Mouse (Mus musculus) natural killer cell, adult 2 months (primary cell): ENCODE data around the gene Dnajc1.

Source experiments
- DNase-seq, 2 experiments: peaks; one replicate each; pipeline ENCODE4 v3.0.0; 2022; ENCODE audit warnings: low spot score in 2 of 2

Dnajc1 gene

DNA sequence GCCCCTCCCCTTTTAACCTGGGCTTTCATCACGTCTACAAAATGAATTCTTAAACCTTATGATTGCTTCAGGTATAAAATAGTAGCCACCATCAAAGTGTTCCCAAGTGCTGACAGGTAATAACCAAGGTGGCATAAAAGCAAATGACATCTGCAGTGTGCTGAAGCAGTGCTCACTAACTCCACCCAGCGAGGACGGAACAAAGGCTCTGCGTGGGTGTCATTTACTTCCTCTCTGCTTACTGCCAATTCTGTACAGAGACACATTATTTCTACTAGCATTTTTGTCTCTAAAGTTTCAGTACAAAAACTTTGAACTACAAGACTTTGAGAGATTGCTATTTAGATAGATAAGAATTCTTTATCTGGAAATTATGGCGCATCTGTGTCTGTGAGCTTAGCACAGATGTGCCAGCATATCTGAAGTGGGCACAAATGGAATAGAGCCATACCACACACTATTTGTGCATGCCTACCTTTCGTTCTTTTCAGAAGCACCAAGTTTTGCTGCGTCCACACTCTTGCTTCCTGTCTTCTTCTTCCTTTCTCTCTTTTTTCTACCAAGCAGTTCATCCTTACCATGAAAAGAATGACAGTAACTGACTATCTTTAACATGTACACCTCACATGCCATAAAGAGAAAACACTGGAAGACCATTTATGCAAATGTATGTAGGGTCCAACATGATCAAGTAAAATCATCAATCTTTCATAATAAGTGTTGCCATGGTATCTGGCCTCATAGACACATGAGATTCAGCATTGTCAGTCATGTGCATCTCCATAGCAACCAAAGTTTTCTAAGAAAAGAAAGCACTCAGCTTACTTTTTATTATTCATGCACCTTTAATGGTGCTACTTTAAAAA, 85.0 kb downstream of the Dnajc1 start:
- peak in 1 of 2 experiments; percentile 13 for DNase-seq

- DNase-seq: no peak
Measured at GRCm38 (mm10) chr2:18300949-18301348, 91.7 kb downstream of the Dnajc1 start.

DNA sequence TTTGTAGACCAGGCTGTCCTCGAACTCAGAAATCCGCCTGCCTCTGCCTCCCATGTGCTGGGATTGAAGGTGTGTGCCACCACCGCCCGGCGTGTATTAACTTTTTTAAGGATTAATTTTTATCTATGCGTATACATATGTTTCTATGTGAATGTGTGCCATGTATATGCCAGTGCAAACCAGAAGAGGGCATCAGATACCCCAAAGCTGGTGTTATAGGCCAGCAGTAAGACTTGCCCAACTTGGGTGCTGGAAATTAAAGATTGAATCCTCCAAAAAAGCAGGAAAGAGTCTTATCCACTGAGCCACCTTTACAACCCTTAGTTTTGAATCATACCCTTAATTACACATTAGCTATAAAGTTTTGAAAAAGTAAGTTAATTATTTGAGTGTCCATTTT, 107.5 kb downstream of the Dnajc1 start:
- DNase-seq: no peak

- no peak for DNase-seq
Measured at GRCm38 (mm10) chr2:18265736-18266135, 126.9 kb downstream of the Dnajc1 start.

- no peak for DNase-seq
Measured at GRCm38 (mm10) chr2:18264579-18264978, 128.1 kb downstream of the Dnajc1 start.

- no peak for DNase-seq
Measured at GRCm38 (mm10) chr2:18262298-18262697, 130.3 kb downstream of the Dnajc1 start.

- DNase-seq: no peak
Measured at GRCm38 (mm10) chr2:18249224-18249623, 143.4 kb downstream of the Dnajc1 start.

DNA sequence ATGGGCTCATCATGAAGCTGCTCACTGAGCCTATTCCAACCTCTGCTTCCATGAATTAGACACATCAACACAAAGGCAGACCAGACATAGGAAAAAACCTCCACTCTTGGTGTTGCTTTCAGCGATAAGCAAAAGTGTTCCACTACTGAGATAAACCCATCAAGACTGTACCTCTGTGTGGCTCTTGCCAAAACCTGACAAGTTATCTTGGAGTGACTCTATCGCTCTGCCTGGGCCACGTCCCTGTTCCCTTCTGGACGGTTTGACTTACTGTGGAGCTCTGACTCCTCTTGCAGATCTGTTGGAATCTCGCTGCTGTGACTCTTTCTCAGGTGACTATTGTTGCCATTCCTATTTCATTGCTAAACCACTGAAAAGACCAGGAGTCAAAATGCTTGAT, 157.1 kb downstream of the Dnajc1 start:
- no peak for DNase-seq

- no peak for DNase-seq
Measured at GRCm38 (mm10) chr2:18232883-18233567, 159.6 kb downstream of the Dnajc1 start.

DNA sequence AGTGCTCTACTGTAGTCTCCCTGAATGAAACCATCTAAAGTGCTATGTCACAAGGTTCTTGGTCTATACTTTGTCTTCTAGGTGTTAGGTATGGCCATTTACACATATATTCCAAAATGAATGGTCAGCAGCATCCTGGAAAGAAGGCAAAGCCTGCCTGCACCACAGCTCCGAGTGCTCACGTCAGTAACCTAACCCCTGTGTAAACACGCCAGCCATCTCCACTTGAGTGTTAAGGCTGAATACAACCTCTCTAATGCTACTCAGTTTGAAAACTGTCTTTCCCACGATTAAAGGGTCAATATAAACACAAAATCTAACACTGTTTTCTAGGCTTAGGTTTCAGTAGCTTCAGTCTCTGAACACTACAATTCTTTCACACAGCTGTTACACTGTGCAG, 161.5 kb downstream of the Dnajc1 start:
- DNase-seq: no peak

DNA sequence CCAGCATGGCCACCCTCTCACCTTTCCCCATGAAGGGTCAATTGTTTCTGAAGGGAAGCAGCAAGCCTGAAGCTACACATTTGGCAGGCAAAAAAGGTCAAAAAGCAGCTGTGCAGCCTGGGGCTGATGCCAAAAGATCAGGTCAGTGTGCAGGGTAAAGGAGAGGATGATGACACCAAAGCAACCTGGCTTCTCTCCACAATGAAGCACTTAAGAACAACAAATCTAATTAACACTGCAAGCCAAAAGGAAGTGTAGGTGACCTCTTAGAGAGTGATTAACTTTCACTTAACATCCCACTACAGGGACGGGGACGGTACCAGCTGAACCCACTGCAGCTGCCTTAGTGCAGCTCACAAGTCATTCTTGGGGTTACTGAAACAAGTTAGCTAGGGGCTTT, 163.4 kb downstream of the Dnajc1 start:
- DNase-seq: no peak

- no peak for DNase-seq
Measured at GRCm38 (mm10) chr2:18228486-18229062, 164.1 kb downstream of the Dnajc1 start.

GRCm38 (mm10) chr2:18219569-18219968, 173.1 kb downstream of the Dnajc1 start:
- no peak for DNase-seq

DNA sequence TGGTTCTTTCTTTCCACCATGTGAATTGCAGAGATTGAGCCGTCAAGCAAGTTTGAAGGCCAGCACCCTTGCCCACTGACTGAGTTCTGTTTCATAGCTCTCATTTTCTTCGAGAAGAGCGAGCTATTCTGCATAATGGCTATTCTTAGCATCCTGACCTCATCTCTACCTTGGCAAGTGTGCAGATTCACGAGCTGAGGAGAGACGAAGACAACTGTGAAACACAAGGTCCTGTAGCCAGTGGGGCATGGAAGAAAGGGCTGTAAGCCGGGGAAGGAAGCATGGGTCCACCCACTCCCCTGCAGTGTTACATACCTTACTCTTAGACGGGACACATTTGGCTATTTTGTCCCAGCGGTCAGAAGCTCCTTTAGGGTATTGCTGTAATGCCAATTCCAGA, 173.5 kb downstream of the Dnajc1 start:
- DNase-seq: no peak

- DNase-seq: no peak
Measured at GRCm38 (mm10) chr2:18218500-18218899, 174.1 kb downstream of the Dnajc1 start.

DNA sequence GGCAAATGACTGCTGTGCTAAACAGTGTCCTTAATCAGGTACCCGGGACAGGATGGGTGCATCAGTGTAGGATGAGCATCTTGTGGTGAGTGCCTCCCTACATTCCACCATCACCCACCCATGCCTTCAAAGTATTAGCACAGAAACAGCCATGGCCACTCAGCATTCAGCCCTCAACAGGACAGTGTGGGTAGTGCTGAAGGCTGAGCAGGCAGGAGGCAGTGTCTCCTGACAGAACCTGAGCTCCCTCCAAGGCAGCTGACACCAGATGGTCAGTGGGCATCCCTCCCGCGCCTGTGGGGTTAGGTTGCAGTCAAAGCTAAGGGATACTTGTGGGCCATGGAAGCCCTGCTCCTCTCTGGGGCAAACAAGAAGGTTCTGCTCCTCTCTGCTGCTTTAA, 174.8 kb downstream of the Dnajc1 start:
- no peak for DNase-seq

GRCm38 (mm10) chr2:18214031-18214430, 178.6 kb downstream of the Dnajc1 start:
- no peak for DNase-seq

- no peak for DNase-seq
Measured at GRCm38 (mm10) chr2:18209948-18210347, 182.7 kb downstream of the Dnajc1 start.

- no peak for DNase-seq
Measured at GRCm38 (mm10) chr2:18209211-18209823, 183.3 kb downstream of the Dnajc1 start.

- no peak for DNase-seq
Measured at GRCm38 (mm10) chr2:18208578-18208977, 184.1 kb downstream of the Dnajc1 start.

- no peak for DNase-seq
Measured at GRCm38 (mm10) chr2:18206811-18207210, 185.8 kb downstream of the Dnajc1 start.

DNA sequence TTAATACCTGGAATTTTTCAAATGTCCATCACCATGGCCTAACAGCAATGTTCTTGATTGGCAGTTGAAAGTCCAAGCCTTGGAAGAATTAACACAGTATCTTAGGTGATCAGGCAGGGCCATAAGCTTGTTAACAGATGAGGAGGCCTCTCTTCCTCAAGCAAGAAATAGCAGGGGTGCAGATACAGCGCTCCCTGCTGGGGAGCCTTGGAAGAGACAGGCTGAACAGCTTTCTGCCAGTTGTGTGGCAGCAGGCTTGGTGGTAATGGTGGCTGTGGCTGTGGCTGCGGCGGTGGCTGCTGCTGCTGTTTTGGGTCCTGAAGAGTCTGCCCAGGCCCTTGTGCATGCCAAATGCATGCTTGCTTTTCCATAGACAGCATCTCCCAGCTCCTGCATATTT, 187.5 kb downstream of the Dnajc1 start:
- DNase-seq: peak; percentile 36 to 68
